Mouse (Mus musculus): ENCODE measurements around the gene Ctcfl. TPM values are rescaled to one million over a fixed set of nuclear protein-coding genes. Genes with fewer than 3 reads are reported as not detected.

Ctcfl gene
- polyA plus RNA-seq, 1 experiment from 2014 or later = 0.05 TPM

DNA sequence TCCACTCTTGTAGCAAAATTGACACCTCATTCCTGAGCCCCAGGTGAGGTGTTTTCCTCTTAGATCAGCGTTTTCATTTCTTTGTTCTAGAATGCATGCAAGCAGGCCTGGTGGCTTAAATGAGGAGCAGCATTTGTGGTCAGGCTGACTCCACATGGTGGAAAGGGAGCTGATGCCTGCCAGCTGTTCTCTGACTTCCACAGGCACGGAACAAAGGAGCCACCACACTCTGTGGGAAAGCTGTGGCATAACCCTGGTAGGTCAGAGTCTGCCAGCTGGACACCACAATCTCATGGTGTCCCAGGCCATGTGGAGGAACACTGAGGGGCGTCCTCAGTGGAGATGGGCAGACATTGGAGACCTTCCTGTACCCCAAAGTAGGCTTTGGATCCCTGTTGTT, 26.5 kb upstream of the Ctcfl start:
- no peak overlapping the region for H3K4me2 ChIP-seq
- peak; percentile 28 for DNase-seq
- H3K36me3 ChIP-seq (ENCODE audit: insufficient read depth) = no peaks in the 10 kb centered on the region
- no peak for ATAC-seq (ENCODE audit: insufficient read depth)
- 0 out of 2 replicates have a peak, but pooled peaks cover 2% of the 10 kb centered on the region for H3K27me3 ChIP-seq (ENCODE audit: insufficient read depth, low read length)
- H3K9ac ChIP-seq = no peak overlapping the region
- no peaks in the 10 kb centered on the region for H3K9me3 ChIP-seq (ENCODE audit: low read depth, low read length)
- no peak overlapping the region for H3K27ac ChIP-seq (ENCODE audit: low read depth)
- WGBS = 43% methylated on average over 3 of the region's 3 CpGs
- H3K4me3 ChIP-seq (ENCODE audit: low read depth, low read length) = no peak overlapping the region
- TF ChIP-seq CTCF (IDR thresholded peaks at IDR 0.05; ENCODE audit: low read depth) = no peak
- no peaks in the 10 kb centered on the region for H3K4me1 ChIP-seq (ENCODE audit: insufficient read depth)

DNA sequence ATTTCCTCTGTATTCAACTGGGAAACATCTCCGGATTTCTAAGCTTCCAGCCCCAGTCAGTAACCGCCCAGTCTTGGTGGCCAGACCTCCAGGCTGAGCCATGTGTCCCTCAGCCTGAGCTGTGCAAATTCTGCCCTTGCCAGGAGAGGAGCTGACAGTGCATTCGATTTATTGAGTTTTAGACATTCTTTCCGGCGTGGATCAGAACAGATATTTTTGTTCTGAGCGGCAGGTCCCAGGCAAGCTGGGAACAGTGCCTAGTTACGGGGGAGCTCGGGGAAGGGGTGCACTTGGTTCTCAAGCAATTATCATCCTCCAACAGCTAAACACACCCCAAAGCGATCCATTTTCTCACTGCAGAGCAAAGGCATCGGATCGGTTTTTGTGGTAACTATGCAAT, 24.3 kb upstream of the Ctcfl start:
- DNase-seq = no peak
- no peak overlapping the region for H3K4me3 ChIP-seq (ENCODE audit: low read depth, low read length)
- no peak overlapping the region for H3K4me2 ChIP-seq
- no peak for TF ChIP-seq CTCF (IDR thresholded peaks at IDR 0.05; ENCODE audit: low read depth)
- H3K9ac ChIP-seq = no peak overlapping the region
- 0 out of 2 replicates have a peak, but pooled peaks cover 2% of the 10 kb centered on the region for H3K27me3 ChIP-seq (ENCODE audit: insufficient read depth, low read length)
- WGBS = 37% methylated on average over 11 of the region's 11 CpGs
- no peak overlapping the region for H3K27ac ChIP-seq (ENCODE audit: low read depth)
- no peaks in the 10 kb centered on the region for H3K9me3 ChIP-seq (ENCODE audit: low read depth, low read length)
- ATAC-seq (ENCODE audit: insufficient read depth) = no peak
- H3K36me3 ChIP-seq (ENCODE audit: insufficient read depth) = no peaks in the 10 kb centered on the region
- H3K4me1 ChIP-seq (ENCODE audit: insufficient read depth) = no peaks in the 10 kb centered on the region

DNA sequence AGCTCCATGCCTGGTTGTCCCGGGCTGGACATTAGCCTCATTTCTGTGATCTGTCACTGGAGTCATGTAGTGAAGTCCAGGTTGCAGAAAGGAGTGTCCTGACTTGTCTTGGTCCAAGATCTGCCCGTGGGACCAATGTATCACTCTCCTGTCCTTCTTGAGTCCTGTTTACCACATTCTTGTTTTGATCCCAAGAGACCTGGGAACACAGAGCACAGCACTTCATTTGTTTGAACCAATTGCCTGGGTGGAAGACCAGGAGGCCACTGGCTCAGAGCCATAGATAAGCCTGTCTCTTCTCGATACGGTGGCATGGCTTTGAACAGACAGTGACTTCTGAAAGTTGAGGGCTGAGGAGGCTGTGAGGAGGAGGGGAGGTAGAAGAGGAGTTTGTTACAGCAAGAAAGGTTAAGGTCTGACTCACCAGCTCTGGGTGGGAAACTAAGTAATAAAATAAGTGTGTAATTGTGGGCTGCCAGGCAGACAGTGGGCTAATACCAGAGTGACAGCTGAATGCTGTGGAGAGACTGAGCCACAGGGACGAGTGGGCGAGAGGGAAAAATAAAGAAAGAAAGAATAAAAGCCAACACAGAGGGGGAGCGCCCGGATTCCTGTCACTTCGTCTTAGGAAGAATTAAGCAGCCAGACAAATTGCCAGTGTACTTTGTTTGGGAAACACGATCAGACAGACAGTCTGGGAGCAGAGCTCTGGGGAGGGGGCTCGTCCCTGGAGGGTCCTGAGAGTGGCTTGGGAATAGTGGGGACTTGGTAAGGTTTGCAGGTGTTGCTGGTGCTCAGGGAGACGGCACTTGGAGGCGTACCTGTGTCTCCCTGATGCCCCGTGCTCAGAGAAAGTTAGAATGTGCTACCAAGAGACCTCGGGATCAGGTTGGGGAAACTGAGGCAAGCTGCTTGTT, 19.3 kb upstream of the Ctcfl start:
- Histone ChIP-seq H3K27me3 (ENCODE audit: insufficient read depth, low read length) (0 out of 2 replicates have a peak, but pooled peaks cover 2% of the 10 kb centered on the region), H3K9me3 (ENCODE audit: low read depth, low read length) (no peaks in the 10 kb centered on the region), H3K9ac (no peak overlapping the region), H3K4me1 (ENCODE audit: insufficient read depth) (no peaks in the 10 kb centered on the region), H3K36me3 (ENCODE audit: insufficient read depth) (no peaks in the 10 kb centered on the region), H3K4me3 (ENCODE audit: low read depth, low read length) (no peak overlapping the region), H3K27ac (ENCODE audit: low read depth) (no peak overlapping the region), H3K4me2 (no peak overlapping the region)
- ATAC-seq (ENCODE audit: insufficient read depth) (no peak), DNase-seq (no peak)
- WGBS = 45% methylated on average over 15 of the region's 15 CpGs
- TF ChIP-seq CTCF (IDR thresholded peaks at IDR 0.05; ENCODE audit: low read depth) = no peak

DNA sequence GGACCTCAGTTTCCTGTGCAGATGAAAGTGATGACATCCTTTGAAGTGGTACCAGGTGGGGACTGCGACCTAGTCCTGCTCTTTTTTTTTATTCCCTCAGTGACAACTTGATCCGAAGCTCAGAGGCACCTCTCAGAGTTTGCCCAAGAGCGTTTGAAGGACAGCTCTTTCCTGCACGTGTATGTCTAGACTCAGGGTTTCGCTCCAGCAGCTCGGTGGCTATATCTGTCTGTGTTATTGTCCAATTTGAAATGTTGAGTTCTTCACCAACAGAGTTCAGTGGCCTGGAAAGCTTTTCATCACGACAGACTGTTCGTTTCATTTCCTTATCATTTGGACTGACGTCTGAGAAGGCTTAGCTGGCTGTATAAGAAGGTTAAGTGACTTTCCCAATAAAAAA, 15.4 kb upstream of the Ctcfl start:
- H3K27me3 ChIP-seq (ENCODE audit: insufficient read depth, low read length) = no peaks in the 10 kb centered on the region
- H3K4me2 ChIP-seq = no peak overlapping the region
- WGBS = 29% methylated on average over 9 of the region's 9 CpGs
- no peaks in the 10 kb centered on the region for H3K36me3 ChIP-seq (ENCODE audit: insufficient read depth)
- H3K4me3 ChIP-seq (ENCODE audit: low read depth, low read length) = no peak overlapping the region
- ATAC-seq (ENCODE audit: insufficient read depth) (no peak), DNase-seq (no peak)
- H3K9ac ChIP-seq = no peak overlapping the region
- H3K9me3 ChIP-seq (ENCODE audit: low read depth, low read length) = no peaks in the 10 kb centered on the region
- no peak overlapping the region for H3K27ac ChIP-seq (ENCODE audit: low read depth)
- H3K4me1 ChIP-seq (ENCODE audit: insufficient read depth) = no peaks in the 10 kb centered on the region; the same call in 1 of the 2 replicates
- TF ChIP-seq CTCF (IDR thresholded peaks at IDR 0.05; ENCODE audit: low read depth) = no peak

DNA sequence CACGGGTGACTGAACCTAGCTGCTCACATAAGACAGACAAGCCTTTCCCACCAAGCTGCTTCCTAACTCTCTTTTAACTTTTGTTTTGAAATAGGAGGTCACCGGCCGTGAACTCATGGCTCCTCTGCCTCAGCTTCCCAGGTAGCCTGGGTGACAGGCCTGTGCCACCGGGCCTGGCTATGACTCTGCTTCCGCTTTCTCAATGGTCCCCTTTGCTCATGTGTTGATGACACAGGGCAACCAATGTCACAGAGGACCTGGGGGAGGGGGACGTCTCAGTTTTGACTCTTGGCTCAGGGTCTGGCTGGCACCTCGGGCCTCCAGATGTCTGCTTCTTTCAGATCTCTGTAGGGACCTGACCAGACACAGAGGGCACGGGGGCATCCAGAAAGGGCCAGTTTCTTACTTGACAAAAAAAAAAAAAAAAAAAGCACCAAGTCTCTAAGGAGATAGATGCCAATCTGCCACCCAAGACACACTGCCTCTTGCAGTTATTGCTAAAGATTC, 13.5 kb upstream of the Ctcfl start:
- no peaks in the 10 kb centered on the region for H3K27me3 ChIP-seq (ENCODE audit: insufficient read depth, low read length)
- TF ChIP-seq CTCF (IDR thresholded peaks at IDR 0.05; ENCODE audit: low read depth) = no peak
- H3K9ac ChIP-seq = no peak overlapping the region
- H3K36me3 ChIP-seq (ENCODE audit: insufficient read depth) = no peaks in the 10 kb centered on the region
- H3K27ac ChIP-seq (ENCODE audit: low read depth) = no peak overlapping the region
- no peak overlapping the region for H3K4me2 ChIP-seq
- no peaks in the 10 kb centered on the region for H3K9me3 ChIP-seq (ENCODE audit: low read depth, low read length)
- DNase-seq (no peak), ATAC-seq (ENCODE audit: insufficient read depth) (no peak)
- 67% methylated on average over 8 of the region's 8 CpGs for WGBS
- H3K4me1 ChIP-seq (ENCODE audit: insufficient read depth) = no peaks in the 10 kb centered on the region; the same call in 1 of the 2 replicates
- no peak overlapping the region for H3K4me3 ChIP-seq (ENCODE audit: low read depth, low read length)

DNA sequence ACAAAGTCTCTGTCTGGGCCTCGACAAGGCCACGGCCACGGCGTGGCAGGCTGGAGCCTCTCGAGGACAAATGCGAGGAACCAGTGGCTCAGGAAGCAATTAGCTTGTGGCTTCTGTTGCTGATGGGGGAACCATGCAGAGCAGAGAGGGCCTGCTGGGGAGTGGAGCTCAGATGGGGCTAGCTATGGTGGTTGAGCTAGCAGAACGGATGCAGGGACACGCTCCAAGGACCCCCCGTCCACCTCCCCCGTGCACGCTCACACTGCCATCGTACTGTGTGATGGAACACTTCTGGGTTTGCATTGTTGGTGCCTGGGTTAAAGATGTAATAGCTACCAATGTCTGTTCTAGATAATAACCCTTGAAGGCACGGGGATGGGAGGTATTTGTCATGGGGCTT, 12.9 kb upstream of the Ctcfl start:
- WGBS = 74% methylated on average over 13 of the region's 13 CpGs
- DNase-seq = no peak

DNA sequence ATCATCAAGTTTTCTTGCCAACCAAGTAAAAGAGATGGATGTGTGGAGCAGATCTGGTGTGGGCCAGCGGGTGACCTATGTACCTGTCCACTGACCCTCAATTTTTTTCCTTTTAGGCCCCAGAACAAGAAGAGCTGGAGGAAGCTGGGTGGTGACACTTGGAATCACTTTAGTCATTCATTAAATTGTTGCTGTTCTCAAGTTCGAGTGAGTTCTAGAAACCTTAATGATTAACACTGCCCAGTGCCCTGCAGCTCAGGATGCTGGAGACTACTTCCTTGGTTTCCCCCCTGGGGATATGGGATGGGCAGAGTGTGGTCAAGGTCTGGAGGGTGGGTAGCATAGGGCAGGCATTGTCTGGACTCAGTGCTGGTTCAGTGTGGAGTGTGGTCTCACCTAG, 9.8 kb upstream of the Ctcfl start:
- H3K4me3 ChIP-seq (ENCODE audit: low read depth, low read length) = no peak overlapping the region
- no peak overlapping the region for H3K9ac ChIP-seq
- no peaks in the 10 kb centered on the region for H3K36me3 ChIP-seq (ENCODE audit: insufficient read depth)
- DNase-seq (no peak), ATAC-seq (ENCODE audit: insufficient read depth) (no peak)
- no peaks in the 10 kb centered on the region for H3K27me3 ChIP-seq (ENCODE audit: insufficient read depth, low read length)
- H3K4me2 ChIP-seq = no peak overlapping the region
- 66% methylated on average over 2 of the region's 2 CpGs for WGBS
- H3K9me3 ChIP-seq (ENCODE audit: low read depth, low read length) = no peaks in the 10 kb centered on the region
- TF ChIP-seq CTCF (IDR thresholded peaks at IDR 0.05; ENCODE audit: low read depth) = no peak
- H3K4me1 ChIP-seq (ENCODE audit: insufficient read depth) = no peaks in the 10 kb centered on the region; the same call in 1 of the 2 replicates
- no peak overlapping the region for H3K27ac ChIP-seq (ENCODE audit: low read depth)

More for the DNA sequence above, 12.9 kb upstream of the Ctcfl start:
- no peak for ATAC-seq (ENCODE audit: insufficient read depth)
- Histone ChIP-seq H3K4me2 (no peak overlapping the region), H3K27me3 (ENCODE audit: insufficient read depth, low read length) (no peaks in the 10 kb centered on the region), H3K9me3 (ENCODE audit: low read depth, low read length) (no peaks in the 10 kb centered on the region), H3K36me3 (ENCODE audit: insufficient read depth) (no peaks in the 10 kb centered on the region), H3K4me3 (ENCODE audit: low read depth, low read length) (no peak overlapping the region), H3K9ac (no peak overlapping the region), H3K27ac (ENCODE audit: low read depth) (no peak overlapping the region), H3K4me1 (ENCODE audit: insufficient read depth) (no peaks in the 10 kb centered on the region; the same call in 1 of the 2 replicates)
- TF ChIP-seq CTCF (IDR thresholded peaks at IDR 0.05; ENCODE audit: low read depth) = no peak

Measured in lung, embryonic 14.5 days (tissue).